Mouse (Mus musculus) hindbrain, embryonic 15.5 days (tissue): ENCODE data around the gene Bcl7b. TPM values are rescaled to one million over a fixed set of nuclear protein-coding genes. Genes with fewer than 3 reads are reported as not detected.

Experiments
- ATAC-seq: fragments of 200-750 bp; cut with Nextera tagmentation; 2 replicates; pipeline ENCODE4 v1.8.0; 2017; ENCODE audit warnings: low read depth, moderate number of reproducible peaks, moderate TSS enrichment; ENCODE audit not compliant: low FRiP score
- H3K27ac ChIP-seq: fragments of 300-500 bp; sonication (generic); replicated peaks from 2 replicates; pipeline ENCODE4 v1.5.1; 2015; ENCODE audit warnings: mild to moderate bottlenecking, inconsistent platforms
- H3K27me3 ChIP-seq: fragments of 300-500 bp; sonication (generic); 2 replicates; pipeline ENCODE4 v1.6.1; 2015; ENCODE audit warnings: control low read depth, inconsistent platforms
- H3K36me3 ChIP-seq: fragments of 300-500 bp; sonication (generic); 2 replicates; pipeline ENCODE4 v1.6.1; 2015; ENCODE audit warnings: control low read depth, inconsistent platforms
- H3K4me1 ChIP-seq: fragments of 300-500 bp; sonication (generic); replicated peaks from 2 replicates; pipeline ENCODE4 v1.6.1; 2015; ENCODE audit warnings: control low read depth, inconsistent platforms
- H3K4me2 ChIP-seq: fragments of 300-500 bp; sonication (generic); 2 replicates; pipeline ENCODE4 v1.6.1; 2015; ENCODE audit warnings: moderate library complexity, mild to moderate bottlenecking, inconsistent platforms
- H3K4me3 ChIP-seq: fragments of 300-500 bp; sonication (generic); 2 replicates; pipeline ENCODE4 v1.5.1; 2015; ENCODE audit warnings: mild to moderate bottlenecking, inconsistent platforms
- H3K9ac ChIP-seq: fragments of 300-500 bp; sonication (generic); 2 replicates; pipeline ENCODE4 v1.6.1; 2015; ENCODE audit warnings: inconsistent platforms
- H3K9me3 ChIP-seq: fragments of 300-500 bp; sonication (generic); 2 replicates; pipeline ENCODE4 v1.6.1; 2016; ENCODE audit warnings: control low read depth, inconsistent platforms
- WGBS: fragments of 180-500 bp; shearing (Covaris S2); methylation state at CpG from one replicate; pipeline ENCODE4 v1.1.7; 2015; 5-methylcytosine and 5-hydroxymethylcytosine counted together
- polyA plus RNA-seq: library from polyadenylated mRNA; unstranded; fragments of >200 nt; fragmentation: Nextera tagmentation; extraction: Ambion mirVana; gene quantifications from 2 replicates; pipeline ENCODE4 v1.2.1, GENCODE M21; 2015

The Bcl7b gene
- polyA plus RNA-seq = 38.4 and 41.4 TPM in 2 replicates

DNA sequence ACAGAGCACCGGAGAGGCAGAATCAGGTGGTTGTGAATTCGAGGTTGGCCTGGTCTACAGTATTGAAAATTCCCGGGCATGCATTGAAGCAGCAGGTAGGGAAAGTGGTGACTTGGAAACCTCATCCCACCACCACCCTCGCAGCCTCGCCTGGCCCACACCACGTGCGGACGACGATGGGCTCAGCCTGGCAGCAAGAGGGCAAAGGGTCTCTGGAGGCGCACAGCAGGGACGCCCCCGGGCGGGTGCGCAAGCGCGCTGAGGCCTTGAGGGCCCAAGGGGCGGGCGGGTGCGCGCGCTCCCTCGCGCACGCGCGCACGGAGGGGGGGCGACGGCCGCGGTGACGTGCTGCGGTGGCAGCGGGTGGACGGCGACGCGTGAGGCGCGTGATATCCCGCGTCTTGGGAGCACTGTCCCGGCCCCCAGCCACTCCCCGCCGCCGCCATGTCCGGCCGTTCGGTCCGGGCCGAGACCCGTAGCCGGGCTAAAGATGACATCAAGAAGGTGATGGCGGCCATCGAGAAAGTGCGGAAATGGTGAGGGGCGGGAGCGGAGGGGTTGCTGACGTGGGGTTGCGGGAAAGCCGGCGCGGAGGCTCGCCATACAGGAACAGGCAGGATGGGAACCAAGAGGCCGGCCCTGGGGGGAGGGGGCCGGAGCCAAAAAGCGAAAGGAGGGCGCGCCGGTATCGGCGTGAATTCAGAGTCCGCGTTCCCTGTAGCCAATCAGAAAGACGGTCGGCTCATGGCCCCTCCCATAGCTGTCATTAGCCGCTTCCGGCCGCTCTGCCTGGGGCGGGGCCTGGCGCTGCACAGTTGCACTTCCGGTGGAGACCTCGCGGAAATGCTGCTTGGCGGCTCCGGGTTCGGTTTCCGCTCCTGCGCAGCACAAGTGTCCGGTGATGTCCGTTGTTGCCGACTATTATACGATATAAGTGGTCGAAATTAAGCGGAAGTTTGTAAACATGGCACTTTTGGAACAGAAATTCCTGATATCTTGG lies at the start of gene Bcl7b:
Bcl7b (plus strand) TSS at position 221 of the 1,000 bp plus-strand sequence.
- Histone ChIP-seq H3K9me3 (no peaks in the 10 kb centered on the region), H3K27me3 (no peaks in the 10 kb centered on the region), H3K27ac (peak within 1 kb of the TSS; percentile 100), H3K36me3 (peaks cover 16% of the 10 kb centered on the region), H3K4me3 (peak within 1 kb of the TSS; percentile 77), H3K4me1 (peaks cover 10% of the 10 kb centered on the region), H3K9ac (peak within 1 kb of the TSS; percentile 92), H3K4me2 (peak within 1 kb of the TSS; percentile 90)
- ATAC-seq = peak; percentile 98
- WGBS = 2% methylated on average over 66 of the region's 95 CpGs

DNA sequence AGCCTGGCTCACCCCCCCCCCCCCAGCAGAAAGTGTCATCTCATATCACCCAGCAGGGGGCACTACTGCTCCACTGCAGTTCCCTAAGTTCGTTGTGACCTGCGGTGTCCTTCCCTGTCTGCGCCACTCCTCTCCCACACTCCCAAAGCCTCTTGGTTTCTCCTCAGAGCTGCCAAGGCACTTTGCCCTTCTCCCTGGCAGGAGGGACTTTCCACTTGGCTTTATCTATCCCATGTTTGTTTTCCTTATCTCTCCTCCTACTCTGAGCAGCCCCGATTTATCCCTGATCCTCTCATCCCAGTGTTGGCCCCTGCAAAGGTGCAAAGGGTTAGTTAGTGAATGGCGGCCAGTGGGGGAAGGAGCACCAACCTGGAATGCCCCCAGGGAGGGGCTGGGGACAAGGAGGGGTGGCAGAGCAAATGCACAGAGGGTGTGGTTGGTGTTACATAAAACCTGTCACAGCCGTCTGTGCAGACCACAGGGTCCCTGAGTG lies 49.4 kb upstream of the Bcl7b start:
- Histone ChIP-seq H3K4me2 (no peak overlapping the region), H3K27me3 (no peaks in the 10 kb centered on the region), H3K9me3 (no peaks in the 10 kb centered on the region), H3K36me3 (no peaks in the 10 kb centered on the region), H3K27ac (no peak overlapping the region), H3K9ac (no peak overlapping the region), H3K4me3 (no peak overlapping the region), H3K4me1 (no peaks in the 10 kb centered on the region)
- ATAC-seq = no peak
- 33% methylated on average over 5 of the region's 6 CpGs for WGBS

DNA sequence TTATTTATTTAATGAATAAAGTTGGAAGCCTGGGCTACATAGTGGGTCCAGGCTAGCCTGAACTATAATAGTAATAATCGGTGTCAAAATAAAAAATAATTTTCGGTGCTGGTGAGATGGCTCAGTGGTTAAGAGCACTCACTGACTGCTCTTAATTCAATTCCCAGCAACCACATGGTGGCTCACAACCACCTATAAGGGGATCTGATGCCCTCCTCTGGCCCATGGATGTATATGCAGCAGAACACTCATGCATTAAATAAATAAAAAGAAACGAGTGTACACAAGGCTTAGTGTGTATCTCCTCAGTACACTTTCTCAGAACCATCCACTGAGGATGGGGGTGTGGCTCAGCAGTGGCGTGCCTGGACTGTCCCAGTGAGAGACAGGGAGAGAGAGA lies 47.3 kb upstream of the Bcl7b start:
- 70% methylated on average over 4 of the region's 4 CpGs for WGBS

DNA sequence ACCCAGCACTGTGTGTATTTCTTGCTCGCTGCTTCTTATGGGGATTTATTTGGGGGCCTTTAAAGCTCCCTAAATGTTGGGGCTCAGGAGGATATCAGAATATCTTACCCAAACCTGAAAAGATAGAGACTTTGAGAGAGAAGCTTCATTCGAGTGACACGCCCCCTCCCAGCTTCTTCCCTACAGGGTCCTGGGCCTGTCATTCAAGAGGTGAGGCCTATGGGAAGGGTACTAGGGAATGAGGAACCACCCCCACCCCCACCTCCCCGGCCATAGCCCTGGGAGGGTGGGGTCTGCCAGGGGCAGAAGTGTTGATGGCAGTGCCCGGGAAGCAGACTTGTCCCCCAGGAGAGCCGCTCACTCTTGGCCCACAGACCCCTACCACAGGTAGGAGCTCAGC lies 42.0 kb upstream of the Bcl7b start:
- Histone ChIP-seq H3K9me3 (no peaks in the 10 kb centered on the region), H3K4me2 (no peak overlapping the region), H3K36me3 (no peaks in the 10 kb centered on the region), H3K27me3 (no peaks in the 10 kb centered on the region), H3K9ac (no peak overlapping the region), H3K27ac (no peak overlapping the region), H3K4me3 (no peak overlapping the region), H3K4me1 (no peaks in the 10 kb centered on the region)
- no peak for ATAC-seq
- WGBS = 64% methylated on average over 6 of the region's 6 CpGs

More for the DNA sequence above, 47.3 kb upstream of the Bcl7b start:
- Histone ChIP-seq H3K27me3 (no peaks in the 10 kb centered on the region), H3K4me2 (no peak overlapping the region), H3K9me3 (no peaks in the 10 kb centered on the region), H3K27ac (no peak overlapping the region), H3K36me3 (no peaks in the 10 kb centered on the region), H3K4me3 (no peak overlapping the region), H3K9ac (no peak overlapping the region), H3K4me1 (no peaks in the 10 kb centered on the region)
- no peak for ATAC-seq

DNA sequence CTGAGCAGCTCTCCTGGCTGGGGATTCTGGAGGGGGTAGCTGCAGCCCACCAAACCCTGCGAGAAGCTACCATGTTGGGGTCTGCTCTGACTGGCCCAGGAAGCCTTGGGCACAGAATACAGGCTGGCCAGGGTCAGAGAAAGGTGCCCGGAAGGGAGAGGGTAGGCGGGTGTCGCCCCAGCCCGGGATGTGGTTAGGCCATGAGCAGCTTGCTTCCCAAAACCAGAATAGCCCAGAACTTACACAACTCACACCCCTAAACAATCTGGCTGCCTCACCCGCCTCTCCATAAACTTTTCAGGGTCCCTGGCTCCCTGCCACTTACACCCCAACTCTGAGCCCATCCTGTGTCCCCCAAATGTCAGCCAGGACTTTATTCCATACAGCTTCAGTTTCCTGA lies 40.4 kb upstream of the Bcl7b start:
- no peak for ATAC-seq
- WGBS = 75% methylated on average over 6 of the region's 6 CpGs
- H3K9ac ChIP-seq = no peak overlapping the region

DNA sequence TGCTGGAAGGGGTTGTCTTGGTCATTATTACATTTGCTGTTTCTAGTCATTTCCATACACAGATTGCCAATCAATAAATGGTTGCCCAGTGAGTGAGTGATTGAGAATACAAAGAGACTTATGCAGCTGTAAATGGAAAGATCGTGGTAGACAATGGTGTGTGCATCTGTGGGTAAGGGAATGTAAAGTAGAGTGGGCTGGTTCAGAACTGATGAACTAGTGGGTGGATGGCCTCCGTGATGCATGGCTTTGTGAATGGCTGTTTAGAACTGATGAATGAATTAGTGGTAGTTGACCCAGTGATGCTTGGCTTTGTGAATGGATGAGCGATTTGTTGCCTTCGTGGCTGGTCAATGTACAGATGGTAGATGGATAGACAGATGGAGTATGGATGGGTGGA lies 38.3 kb upstream of the Bcl7b start:
- Histone ChIP-seq H3K9me3 (no peaks in the 10 kb centered on the region), H3K4me1 (peaks cover 8% of the 10 kb centered on the region), H3K36me3 (no peaks in the 10 kb centered on the region), H3K4me3 (no peak overlapping the region), H3K9ac (no peak overlapping the region), H3K27me3 (peaks cover 27% of the 10 kb centered on the region), H3K4me2 (no peak overlapping the region), H3K27ac (no peak overlapping the region)
- 84% methylated on average over 4 of the region's 4 CpGs for WGBS
- no peak for ATAC-seq

More for the DNA sequence above, 40.4 kb upstream of the Bcl7b start:
- H3K27me3 ChIP-seq = peaks cover 8% of the 10 kb centered on the region
- H3K9me3 ChIP-seq = no peaks in the 10 kb centered on the region
- H3K27ac ChIP-seq = no peak overlapping the region
- H3K4me2 ChIP-seq = no peak overlapping the region
- no peak overlapping the region for H3K4me3 ChIP-seq
- no peaks in the 10 kb centered on the region for H3K4me1 ChIP-seq
- no peaks in the 10 kb centered on the region for H3K36me3 ChIP-seq

DNA sequence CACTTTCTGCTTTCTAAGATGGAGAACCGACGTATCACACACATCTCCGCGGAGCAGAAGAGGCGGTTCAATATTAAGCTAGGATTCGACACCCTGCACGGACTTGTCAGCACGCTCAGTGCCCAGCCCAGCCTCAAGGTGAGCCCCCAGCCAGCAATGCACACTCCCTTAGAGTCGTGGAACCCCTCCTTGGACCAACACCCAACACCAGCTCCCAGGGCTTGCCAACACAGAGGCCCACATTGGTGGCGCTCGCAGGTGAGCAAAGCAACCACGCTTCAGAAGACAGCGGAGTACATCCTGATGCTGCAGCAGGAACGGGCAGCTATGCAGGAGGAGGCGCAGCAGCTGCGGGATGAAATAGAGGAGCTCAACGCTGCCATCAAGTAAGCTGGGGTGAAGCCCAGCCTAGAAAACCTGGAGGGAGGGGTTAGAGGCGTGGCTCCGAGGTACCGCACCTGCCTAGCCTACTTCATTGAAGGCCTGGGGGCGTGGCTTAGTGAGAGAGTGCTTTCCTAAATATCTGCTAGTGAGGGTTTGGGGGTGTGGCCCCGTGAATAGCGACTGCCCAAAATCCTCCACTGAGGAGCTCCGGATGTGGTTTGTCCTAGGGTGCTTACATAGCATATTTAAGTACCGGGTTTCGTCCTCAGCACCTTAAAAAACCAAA lies 34.2 kb upstream of the Bcl7b start:
- Histone ChIP-seq H3K27me3 (peaks cover 32% of the 10 kb centered on the region), H3K4me1 (peaks cover 8% of the 10 kb centered on the region), H3K27ac (no peak overlapping the region), H3K36me3 (no peaks in the 10 kb centered on the region), H3K4me3 (peak overlapping the region; percentile 32), H3K9me3 (no peaks in the 10 kb centered on the region), H3K4me2 (peak overlapping the region; percentile 59), H3K9ac (0 out of 2 replicates have a peak overlapping the region, but pooled peaks have one; percentile 4)
- peak; percentile 45; the same call in 1 of the 2 replicates for ATAC-seq
- WGBS = 5% methylated on average over 26 of the region's 26 CpGs

DNA sequence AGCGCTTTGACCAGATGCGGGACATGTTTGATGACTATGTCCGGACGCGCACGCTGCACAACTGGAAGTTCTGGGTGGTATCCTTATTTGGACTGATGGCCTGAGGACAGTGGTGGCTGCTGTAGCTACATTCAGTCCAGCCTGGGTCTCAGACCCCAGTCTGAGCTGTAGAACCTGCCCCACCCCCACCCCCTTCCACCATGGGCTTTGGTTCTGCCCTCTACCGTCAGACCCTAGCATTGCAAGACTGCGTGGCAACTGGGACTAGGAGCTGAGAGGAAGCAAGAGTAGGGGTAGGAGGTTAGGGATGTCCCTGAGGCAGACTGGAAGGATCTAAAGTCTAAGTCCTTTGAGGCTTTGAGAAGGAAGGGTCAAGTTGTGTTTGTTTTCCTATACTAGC lies 33.5 kb upstream of the Bcl7b start:
- Histone ChIP-seq H3K27ac (no peak overlapping the region), H3K4me1 (peaks cover 8% of the 10 kb centered on the region), H3K36me3 (no peaks in the 10 kb centered on the region), H3K4me3 (peak overlapping the region; percentile 32), H3K4me2 (peak overlapping the region; percentile 59), H3K9me3 (no peaks in the 10 kb centered on the region), H3K27me3 (peaks cover 32% of the 10 kb centered on the region), H3K9ac (no peak overlapping the region)
- WGBS = 5% methylated on average over 8 of the region's 8 CpGs
- no peak for ATAC-seq

DNA sequence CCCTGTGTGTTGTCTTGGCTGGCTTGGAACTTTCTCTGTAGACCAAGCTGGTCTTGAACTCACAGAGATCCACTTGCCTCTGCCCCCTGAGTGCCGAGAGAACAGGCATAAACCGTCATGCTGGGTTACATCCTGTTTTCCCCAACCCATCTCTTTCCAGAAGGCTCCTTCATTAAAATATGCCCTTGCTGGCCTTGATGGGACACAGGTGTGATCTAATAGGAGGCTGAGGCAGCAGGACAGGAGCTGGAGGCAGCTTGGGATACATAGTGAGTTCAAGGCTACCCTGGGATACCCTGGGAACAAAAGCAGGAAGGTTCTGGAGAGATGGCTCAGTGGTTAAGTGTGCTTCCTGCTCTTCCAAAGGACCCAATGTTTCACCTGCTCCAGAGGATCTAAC lies 28.2 kb upstream of the Bcl7b start:
- Histone ChIP-seq H3K4me3 (no peak overlapping the region), H3K9me3 (no peaks in the 10 kb centered on the region), H3K36me3 (no peaks in the 10 kb centered on the region), H3K4me1 (no peaks in the 10 kb centered on the region), H3K27me3 (peaks cover 4% of the 10 kb centered on the region), H3K9ac (no peak overlapping the region), H3K27ac (no peak overlapping the region), H3K4me2 (no peak overlapping the region)
- ATAC-seq = no peak
- WGBS = 75% methylated on average over 2 of the region's 2 CpGs

DNA sequence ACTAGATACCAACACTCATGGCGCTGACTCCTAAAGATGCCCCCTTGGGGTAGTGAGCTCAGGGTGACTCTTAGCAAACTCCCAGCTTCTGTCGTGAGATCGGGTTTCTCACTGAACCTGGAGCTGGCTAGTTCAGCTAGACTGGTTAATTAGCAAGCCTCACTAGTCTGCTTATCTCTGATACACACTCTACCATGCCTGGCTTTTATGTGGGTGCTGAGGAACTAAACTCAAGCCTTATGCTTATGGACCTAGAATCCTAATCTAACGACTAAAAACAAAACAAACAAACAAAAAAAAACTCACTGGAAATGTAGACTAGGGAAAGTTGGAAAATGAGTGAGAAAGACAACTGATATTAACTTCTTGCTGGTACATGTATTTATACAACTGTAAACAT lies 23.6 kb upstream of the Bcl7b start:
- Histone ChIP-seq H3K4me3 (no peak overlapping the region), H3K36me3 (no peaks in the 10 kb centered on the region), H3K4me2 (no peak overlapping the region), H3K27me3 (no peaks in the 10 kb centered on the region), H3K9ac (no peak overlapping the region), H3K27ac (no peak overlapping the region), H3K9me3 (no peaks in the 10 kb centered on the region), H3K4me1 (0 out of 2 replicates have a peak, but pooled peaks cover 9% of the 10 kb centered on the region)
- ATAC-seq = no peak
- 69% methylated on average over 4 of the region's 4 CpGs for whole genome bisulfite sequencing

DNA sequence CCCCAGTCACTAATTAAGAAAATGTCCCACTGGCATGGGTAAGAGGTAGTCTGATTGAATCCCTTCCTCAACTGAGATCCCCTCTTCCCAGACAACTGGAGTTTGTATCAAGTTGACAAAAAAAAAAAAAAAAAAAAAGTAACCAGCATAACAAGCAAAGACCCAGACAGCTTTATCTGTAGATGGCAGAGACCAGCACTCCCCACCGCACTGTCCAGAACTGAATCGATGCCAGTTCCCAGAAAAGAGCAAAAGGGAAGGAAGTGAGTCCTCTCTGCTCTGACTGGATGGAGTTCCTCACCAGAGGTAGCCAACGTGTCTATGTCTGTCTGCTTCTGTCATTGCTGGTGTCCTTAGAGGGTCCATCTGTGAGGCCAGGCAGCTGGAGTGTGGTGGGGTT lies 22.6 kb upstream of the Bcl7b start:
- no peak for ATAC-seq
- Histone ChIP-seq H3K9ac (no peak overlapping the region), H3K27me3 (no peaks in the 10 kb centered on the region), H3K4me1 (peaks cover 15% of the 10 kb centered on the region; the same call in 1 of the 2 replicates), H3K27ac (no peak overlapping the region), H3K4me2 (no peak overlapping the region), H3K36me3 (no peaks in the 10 kb centered on the region), H3K9me3 (no peaks in the 10 kb centered on the region), H3K4me3 (no peak overlapping the region)
- WGBS = 88% methylated on average over 3 of the region's 3 CpGs

DNA sequence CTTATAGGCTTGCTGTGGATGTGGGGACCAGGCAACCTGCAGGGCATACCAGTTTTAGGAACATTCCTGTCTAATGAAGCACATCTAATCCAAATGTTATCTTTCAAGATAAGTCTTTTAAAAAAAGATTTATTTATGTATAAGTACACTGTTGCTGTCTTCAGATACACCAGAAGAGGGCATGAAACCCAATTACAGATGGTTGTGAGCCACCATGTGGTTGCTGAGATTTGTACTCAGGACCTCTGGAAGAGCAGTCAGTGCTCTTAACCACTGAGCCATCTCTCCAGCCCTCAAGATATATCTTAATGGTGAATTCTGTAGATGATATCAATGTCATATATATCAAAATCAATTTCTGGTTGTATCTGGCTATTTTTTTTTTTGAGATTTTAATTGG lies 22.1 kb upstream of the Bcl7b start:
- H3K27ac ChIP-seq = no peak overlapping the region
- no peak for ATAC-seq
- H3K9ac ChIP-seq = no peak overlapping the region
- H3K36me3 ChIP-seq = no peaks in the 10 kb centered on the region
- no peak overlapping the region for H3K4me3 ChIP-seq
- peaks cover 16% of the 10 kb centered on the region; the same call in 1 of the 2 replicates for H3K4me1 ChIP-seq
- no peaks in the 10 kb centered on the region for H3K9me3 ChIP-seq
- H3K27me3 ChIP-seq = no peaks in the 10 kb centered on the region
- no peak overlapping the region for H3K4me2 ChIP-seq
